Mouse (Mus musculus) brown adipose tissue, adult 24 weeks (tissue): ENCODE measurements around the gene Lrp2. TPM values are rescaled to one million over a fixed set of nuclear protein-coding genes. Genes with fewer than 3 reads are reported as not detected.

Experiments used
- H3K27ac ChIP-seq: fragments of 200-500 bp; replicated peaks from 2 replicates; pipeline ENCODE4 v1.5.1; 2012; ENCODE audit warnings: low read depth, mild to moderate bottlenecking, low read length
- H3K4me1 ChIP-seq: fragments of 200-500 bp; 2 replicates; pipeline ENCODE4 v1.6.1; 2012; ENCODE audit warnings: low read length, mixed read lengths; ENCODE audit not compliant: control insufficient read depth, insufficient read depth, insufficient read length
- H3K4me3 ChIP-seq: fragments of 200-500 bp; 2 replicates; pipeline ENCODE4 v1.5.1; 2012; ENCODE audit warnings: low read depth, mild to moderate bottlenecking, low read length, moderate library complexity; ENCODE audit not compliant: insufficient read depth
- polyA plus RNA-seq: library from polyadenylated mRNA; stranded (reverse); fragments of >200 nt; gene quantifications from 2 replicates; pipeline ENCODE4 v1.2.4, GENCODE M21; 2012; ENCODE audit not compliant: missing spikeins, insufficient read depth, insufficient read length

Lrp2 gene
- polyA plus RNA-seq, 1 experiment = not detected

DNA sequence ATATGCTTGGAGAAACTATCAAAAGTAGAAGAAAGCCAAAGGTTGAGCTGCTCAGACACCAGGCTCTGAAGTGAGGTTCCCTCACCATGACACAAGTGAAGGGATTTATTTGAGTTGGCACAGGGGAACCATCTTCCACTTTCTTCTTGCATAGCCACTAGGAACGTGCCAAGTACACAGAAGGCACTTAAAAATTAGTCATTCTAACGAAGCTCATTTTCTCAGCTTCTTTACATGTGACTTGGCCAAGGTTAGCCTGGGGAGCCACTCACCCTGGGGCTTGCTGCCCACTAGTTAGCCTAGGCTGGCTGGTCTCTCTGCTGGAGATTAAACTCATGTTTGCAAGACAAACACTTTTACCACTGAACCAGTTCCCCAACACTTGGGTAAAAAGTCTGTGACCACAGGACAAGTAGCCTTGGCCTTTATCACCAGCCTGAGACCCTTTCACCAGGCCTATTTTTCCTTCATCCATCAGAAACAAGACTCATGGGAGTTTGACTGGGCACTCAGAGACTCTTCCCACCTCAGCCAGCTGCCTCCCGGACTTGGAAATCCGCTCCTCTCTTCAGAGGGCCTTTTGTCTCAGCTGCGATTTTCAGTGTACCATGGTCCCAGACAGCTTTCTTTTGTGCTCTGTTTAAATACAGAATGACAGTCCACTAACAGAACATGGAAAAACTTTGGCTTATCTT lies 12.7 kb downstream of the Lrp2 start:
- Histone ChIP-seq H3K27ac (no peak overlapping the region), H3K4me3 (no peak overlapping the region), H3K4me1 (no peaks in the 10 kb centered on the region)

DNA sequence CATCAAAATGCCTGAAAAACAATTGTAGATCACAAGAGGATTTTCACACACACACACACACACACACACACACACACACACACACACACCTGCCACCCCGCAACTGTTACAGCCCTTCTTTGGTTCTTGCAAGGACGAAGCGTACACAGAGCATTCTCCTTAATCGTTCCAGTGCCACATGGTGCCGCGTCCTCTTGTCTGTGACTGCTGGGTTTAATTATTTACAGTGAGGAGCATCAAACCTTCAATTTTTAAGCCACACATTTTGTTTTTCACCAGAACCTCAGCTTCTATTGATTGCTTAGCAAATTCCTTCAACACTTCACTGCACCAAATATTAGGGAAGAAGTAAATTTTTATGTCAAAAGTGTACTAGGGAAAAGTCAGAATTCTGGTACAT lies 15.3 kb downstream of the Lrp2 start:
- Histone ChIP-seq H3K4me1 (no peaks in the 10 kb centered on the region), H3K27ac (no peak overlapping the region), H3K4me3 (no peak overlapping the region)

DNA sequence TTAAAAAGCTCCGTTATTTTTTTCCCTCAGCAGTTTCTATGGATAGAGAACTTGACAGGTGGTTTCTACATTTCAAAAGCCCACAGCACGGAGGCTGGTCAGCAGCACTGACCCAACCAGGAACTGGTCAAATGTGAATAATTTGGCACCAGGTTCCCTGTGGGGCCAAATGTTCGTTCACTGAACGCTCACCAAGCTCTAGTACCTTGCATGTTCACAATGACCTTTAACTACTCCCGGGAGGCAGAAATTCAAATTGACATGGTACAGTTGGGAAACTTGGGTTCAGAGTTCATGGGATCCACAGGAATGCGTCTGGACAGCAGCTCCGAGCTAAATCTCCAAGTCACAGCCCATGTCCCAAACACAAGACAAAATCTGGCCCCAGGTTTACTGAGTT lies 19.6 kb downstream of the Lrp2 start:
- no peaks in the 10 kb centered on the region for H3K4me1 ChIP-seq
- no peak overlapping the region for H3K27ac ChIP-seq
- no peak overlapping the region for H3K4me3 ChIP-seq

DNA sequence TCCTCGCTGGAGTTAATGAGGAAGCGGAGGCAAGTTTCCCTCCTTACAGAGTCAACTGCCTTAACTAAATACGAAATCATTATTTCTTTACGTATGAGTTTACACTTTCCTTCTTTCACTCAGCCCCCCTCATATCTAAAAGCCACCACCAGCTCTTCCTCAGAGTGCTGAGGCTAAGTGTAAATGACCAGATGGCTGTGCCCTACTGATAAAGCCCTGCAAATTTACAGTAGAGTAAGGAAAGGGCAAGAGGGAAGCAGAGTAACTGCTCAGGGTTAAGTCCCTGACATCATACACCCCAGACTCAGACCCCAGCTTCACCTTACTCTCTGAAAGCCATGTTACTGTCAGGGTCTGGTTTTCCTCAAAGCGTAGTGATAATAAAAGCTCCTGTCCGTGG lies 22.4 kb downstream of the Lrp2 start:
- no peak overlapping the region for H3K4me3 ChIP-seq
- no peak overlapping the region for H3K27ac ChIP-seq
- no peaks in the 10 kb centered on the region for H3K4me1 ChIP-seq

DNA sequence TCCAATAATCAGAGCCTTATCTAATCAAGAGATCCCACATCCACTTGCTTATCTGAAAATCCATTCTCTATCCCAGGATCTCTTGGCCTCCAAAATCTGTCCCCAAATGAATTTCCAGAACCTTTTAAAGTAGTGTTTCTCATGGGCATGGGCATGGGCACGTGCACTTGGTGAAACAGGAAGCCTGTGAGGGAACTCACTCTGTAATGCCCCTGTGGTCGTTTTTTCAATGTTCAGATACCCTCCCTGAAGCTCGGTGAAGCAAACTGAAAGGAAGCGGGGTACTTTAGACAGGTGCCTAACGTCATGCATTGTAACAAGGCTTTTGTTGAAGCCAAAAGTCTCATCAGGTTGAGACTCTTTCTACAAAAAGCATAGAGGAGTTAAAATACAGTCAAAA lies 23.1 kb downstream of the Lrp2 start:
- Histone ChIP-seq H3K27ac (no peak overlapping the region), H3K4me3 (no peak overlapping the region), H3K4me1 (no peaks in the 10 kb centered on the region)

DNA sequence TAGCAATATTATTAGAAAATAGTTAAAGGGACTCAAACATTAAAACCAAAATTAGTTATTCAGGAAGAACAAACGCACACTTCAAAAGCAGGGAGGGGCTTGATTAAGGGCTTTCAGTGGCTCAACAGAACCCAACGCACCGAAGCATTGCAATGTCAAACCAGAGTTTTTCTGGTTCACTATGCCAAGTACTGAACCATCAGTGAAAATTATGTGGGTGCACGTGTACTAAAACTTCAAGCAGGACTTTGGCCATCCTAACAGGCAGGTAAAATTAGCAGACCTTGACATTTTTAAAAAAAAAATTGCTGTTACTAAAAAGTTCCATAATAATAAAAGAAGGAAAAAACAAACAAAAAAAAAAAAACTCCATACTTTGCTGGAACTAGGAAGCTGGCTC lies 25.6 kb downstream of the Lrp2 start:
- Histone ChIP-seq H3K4me3 (no peak overlapping the region), H3K4me1 (no peaks in the 10 kb centered on the region), H3K27ac (no peak overlapping the region)

DNA sequence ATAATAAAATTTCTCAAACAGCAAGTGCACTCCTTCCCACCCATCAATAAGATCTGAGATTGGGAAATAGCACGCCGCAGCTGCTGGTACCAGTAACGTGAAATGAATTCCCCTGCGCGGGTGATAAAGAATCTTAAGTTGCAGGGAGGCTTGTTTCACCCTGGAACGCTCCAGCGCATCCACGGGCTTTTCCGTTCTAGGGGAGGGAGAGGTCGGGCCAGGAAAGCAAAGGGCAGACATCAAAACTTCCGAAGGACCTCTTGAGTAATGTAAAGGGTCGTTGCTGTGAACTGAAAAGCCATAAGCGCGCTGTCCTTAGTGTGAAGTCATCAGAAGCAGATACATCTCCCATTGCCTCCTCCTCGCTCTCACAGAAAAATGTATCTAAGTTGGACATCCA lies 26.5 kb downstream of the Lrp2 start:
- Histone ChIP-seq H3K4me1 (no peaks in the 10 kb centered on the region), H3K27ac (no peak overlapping the region), H3K4me3 (no peak overlapping the region)

DNA sequence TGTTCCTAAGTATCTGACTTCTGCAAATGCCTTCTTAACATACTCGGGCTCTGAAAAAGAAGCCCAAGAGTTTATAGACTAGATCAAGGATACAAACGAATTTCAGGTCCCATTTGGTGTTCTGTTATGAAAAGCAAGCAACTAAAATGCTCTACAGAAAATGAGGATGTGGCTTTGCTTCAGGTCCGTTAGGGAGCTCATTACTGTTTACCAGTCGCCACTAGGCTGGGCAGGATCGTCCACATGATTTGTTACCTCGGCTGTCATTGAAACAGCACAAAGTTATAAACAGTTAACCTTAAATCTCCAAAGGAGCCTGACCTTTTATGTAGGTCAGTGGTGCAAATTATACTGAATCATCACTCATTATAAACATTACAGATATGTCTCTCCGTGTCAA lies 29.2 kb downstream of the Lrp2 start:
- Histone ChIP-seq H3K4me3 (no peak overlapping the region), H3K27ac (no peak overlapping the region), H3K4me1 (no peaks in the 10 kb centered on the region)

DNA sequence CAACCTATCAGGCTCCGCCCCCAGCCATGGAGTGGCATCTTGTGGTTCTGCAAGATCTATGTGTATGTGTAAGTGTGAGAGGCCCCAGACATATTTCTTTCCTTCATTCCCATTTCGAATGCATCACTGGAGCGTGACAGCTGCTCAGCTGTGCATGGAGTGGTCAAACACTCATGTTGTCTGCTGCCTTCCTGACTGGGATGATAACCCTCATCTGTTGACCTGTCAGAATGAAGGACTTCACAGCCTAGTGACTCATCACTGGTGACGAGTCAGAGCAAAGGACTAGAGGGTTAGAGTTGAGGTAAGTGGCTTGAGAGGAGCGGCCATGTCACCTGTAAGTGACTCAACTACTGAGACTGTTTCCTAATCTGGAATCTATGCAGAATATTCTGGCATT lies 34.2 kb downstream of the Lrp2 start:
- Histone ChIP-seq H3K4me1 (no peaks in the 10 kb centered on the region), H3K27ac (no peak overlapping the region), H3K4me3 (no peak overlapping the region)

DNA sequence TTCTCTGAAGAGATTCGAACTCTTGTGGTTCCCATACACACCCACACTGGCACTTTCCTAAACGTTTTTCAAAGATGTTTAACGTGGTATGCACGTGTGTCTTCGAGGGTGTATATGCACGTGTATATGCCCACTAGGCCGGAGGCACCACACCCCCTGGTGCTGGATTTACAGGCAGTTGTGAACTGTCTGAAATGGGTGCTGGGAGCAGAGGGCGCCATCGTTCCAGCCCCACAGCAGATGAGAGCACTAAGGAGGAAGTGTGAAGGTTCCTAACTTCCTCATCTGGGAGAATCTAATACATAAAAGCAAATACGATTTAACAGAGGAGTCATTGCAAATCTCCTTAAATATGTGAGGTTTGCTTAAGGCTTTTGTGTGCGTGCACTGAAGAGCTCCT lies 39.0 kb downstream of the Lrp2 start:
- no peak overlapping the region for H3K4me3 ChIP-seq
- H3K27ac ChIP-seq = no peak overlapping the region
- no peaks in the 10 kb centered on the region for H3K4me1 ChIP-seq

DNA sequence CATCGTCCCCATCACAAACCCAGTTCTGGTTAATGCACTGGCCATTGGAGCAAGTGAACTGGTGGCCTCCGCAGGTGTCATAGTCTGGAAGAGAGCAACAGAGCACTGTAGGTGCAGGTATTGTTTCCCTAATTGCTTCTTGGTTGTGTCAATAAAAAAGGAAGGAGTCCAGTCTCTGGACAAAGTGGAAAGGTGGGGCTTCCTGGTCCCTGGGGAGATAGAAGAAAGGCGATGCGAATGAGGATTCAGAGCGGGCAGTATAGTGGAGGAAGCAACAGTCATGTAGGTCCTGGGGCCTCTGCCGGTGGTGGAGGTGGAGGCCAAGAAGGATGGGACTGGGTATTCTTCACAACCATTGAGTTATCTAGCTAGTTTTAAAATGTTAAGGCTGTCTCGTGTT lies 49.8 kb downstream of the Lrp2 start:
- no peak overlapping the region for H3K4me3 ChIP-seq
- H3K4me1 ChIP-seq = no peaks in the 10 kb centered on the region
- no peak overlapping the region for H3K27ac ChIP-seq

DNA sequence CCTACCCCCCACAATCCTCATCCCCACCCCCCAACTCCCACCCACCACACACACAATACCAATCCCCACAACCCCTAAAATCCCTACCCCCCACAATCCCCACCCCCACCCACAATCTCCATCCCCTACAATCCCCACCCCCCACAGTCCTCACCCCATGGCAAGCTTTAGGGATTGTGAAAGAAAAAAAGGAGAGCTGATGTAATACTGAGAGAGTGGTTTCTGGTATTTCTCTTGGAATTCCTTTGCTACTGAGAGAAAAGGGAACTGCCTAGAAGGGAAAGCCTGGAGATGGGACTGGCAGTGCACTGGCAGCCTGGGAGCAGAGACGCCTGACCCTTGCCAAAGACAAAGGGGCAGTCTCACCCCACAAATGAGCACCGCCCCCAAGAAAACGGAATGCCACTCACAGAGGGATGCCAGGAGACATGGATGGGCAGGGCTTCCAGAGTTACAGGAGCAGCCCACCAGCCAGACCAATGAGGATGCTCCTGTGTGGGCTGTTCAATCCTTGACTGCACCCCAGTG lies 54.3 kb downstream of the Lrp2 start:
- no peak overlapping the region for H3K4me3 ChIP-seq
- no peak overlapping the region for H3K27ac ChIP-seq
- no peaks in the 10 kb centered on the region for H3K4me1 ChIP-seq

DNA sequence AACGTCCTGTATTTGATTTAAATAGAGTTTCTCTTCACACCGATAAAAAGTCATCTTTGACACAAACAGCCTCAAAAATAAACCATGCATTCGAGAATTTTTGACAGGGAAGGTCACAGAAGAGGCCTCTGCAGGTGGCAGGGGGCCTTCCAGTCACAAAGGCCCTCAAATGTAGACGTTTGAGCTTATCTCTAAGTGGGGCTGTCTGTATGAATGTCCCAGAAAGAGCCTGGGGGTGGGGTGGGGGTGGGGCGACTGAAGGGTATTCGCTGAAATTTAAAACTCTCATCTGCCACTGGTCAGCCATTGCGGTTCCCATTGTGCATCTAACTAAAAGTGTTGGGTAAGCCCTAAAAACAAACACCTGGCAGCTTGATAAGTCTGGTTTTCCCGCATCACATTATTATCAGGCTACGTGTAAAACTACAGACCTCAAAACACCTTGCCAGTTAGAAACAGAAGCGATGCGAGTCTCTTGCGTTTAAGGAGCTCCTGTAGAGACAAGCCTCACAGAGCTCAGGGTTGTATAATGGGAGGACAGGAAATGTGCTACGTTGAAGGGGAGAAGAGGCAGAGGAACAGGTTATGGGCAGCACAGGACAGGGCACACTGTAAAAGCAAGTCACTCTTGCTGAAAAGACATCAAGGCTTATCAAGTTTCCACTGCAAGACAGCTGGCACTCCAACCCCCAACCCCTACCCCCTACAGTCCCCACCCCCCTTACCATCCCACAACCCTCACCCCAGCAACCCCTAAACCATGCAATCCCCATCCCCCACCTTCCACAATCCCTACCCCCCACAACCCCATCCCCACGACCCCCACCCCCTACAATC lies 55.0 kb downstream of the Lrp2 start:
- H3K27ac ChIP-seq = no peak overlapping the region
- no peaks in the 10 kb centered on the region for H3K4me1 ChIP-seq
- no peak overlapping the region for H3K4me3 ChIP-seq

DNA sequence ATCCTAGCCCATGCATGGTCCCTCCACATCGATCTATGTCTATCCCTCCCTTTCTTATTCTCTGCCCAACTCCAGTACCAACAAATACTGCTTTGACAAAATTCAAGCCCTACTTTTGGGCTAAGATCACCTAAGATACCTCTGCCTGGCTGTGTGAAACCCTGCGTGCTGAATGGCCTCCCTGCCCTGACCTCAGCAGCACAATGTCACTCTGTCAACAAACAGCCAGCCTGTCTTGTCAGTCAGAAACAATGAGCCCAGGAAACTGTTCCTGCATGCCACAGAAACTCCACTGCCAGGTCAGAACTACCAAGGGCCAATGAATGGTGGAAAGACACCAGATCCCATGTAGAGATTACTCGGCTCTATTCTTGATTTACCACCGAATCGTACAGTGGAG lies 55.7 kb downstream of the Lrp2 start:
- H3K27ac ChIP-seq = no peak overlapping the region
- H3K4me3 ChIP-seq = no peak overlapping the region

DNA sequence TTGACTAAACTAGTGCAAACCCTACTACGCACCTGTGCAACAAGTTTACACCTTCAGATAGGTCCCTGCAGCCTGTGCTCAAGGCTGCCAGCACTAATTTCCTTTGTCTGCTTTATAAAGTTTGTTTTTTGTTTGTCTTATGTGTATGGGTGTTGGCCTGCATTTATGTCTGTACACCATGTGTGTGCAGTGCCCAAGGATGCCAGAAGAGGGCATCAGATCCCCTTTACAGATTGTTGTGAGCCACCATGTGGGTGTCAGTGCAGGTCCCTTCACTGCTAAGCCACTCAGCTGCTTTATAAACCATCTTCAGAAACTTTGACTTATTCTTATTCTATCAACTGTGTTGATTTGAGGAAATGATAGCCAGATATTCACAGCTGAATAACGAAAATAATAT lies 65.6 kb downstream of the Lrp2 start:
- Histone ChIP-seq H3K4me1 (no peaks in the 10 kb centered on the region), H3K4me3 (no peak overlapping the region), H3K27ac (no peak overlapping the region)

More for the DNA sequence above, 55.7 kb downstream of the Lrp2 start:
- no peaks in the 10 kb centered on the region for H3K4me1 ChIP-seq

DNA sequence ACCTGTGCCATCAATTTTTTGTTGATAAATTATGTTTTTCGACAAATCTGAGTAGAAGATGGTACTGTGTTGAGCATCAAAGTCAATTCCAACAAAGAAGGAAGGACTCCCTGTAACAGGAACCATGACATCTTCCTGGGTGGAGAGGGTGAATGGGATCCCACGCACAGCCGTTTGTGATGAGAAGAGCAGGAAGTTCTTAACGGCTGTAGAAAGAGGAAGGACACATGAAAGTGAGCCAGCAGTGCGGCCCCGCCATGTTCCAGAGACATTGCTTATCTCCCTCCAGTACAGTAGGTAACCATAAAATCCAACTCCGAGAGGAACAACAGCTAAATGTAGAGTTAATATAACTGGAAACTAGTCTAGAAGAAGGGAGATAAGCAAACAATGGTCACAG lies 67.6 kb downstream of the Lrp2 start:
- no peaks in the 10 kb centered on the region for H3K4me1 ChIP-seq
- H3K4me3 ChIP-seq = no peak overlapping the region
- no peak overlapping the region for H3K27ac ChIP-seq
